Mouse (Mus musculus) forebrain, postnatal 0 days (tissue): ENCODE measurements around the gene BC030870. TPM values are rescaled to one million over a fixed set of nuclear protein-coding genes. Genes with fewer than 3 reads are reported as not detected.
"Not testable (repeated sequence)": the region's sequence is repeated elsewhere in the genome, so short reads cannot be mapped to it uniquely, and the experiment has no call there.

Source experiments
- ATAC-seq: fragments of 200-750 bp; cut with Nextera tagmentation; 2 replicates; pipeline ENCODE4 v1.8.0; 2017; ENCODE audit warnings: mild to moderate bottlenecking, moderate library complexity
- DNase-seq: peaks from one replicate; pipeline ENCODE4 v3.0.0-alpha.2; 2015
- H3K27ac ChIP-seq: fragments of 300-500 bp; sonication (generic); 2 replicates; pipeline ENCODE4 v1.5.1; 2014; ENCODE audit warnings: low read depth, mild to moderate bottlenecking, antibody characterized with exemption, low read length, moderate library complexity, mixed read lengths
- H3K27me3 ChIP-seq: fragments of 300-500 bp; sonication (generic); 2 replicates; pipeline ENCODE4 v1.6.1; 2014; ENCODE audit warnings: mild to moderate bottlenecking, low read length, mixed read lengths; ENCODE audit not compliant: insufficient read depth
- H3K36me3 ChIP-seq: fragments of 300-500 bp; sonication (generic); 2 replicates; pipeline ENCODE4 v1.6.1; 2014; ENCODE audit warnings: mild to moderate bottlenecking, moderate library complexity; ENCODE audit not compliant: insufficient read depth
- H3K4me1 ChIP-seq: fragments of 300-500 bp; sonication (generic); 2 replicates; pipeline ENCODE4 v1.6.1; 2014; ENCODE audit warnings: antibody characterized with exemption; ENCODE audit not compliant: insufficient read depth
- H3K4me2 ChIP-seq: fragments of 300-500 bp; sonication (generic); 2 replicates; pipeline ENCODE4 v1.6.1; 2014; ENCODE audit warnings: low read depth, mild to moderate bottlenecking, moderate library complexity
- H3K4me3 ChIP-seq: fragments of 300-500 bp; sonication (generic); 2 replicates; pipeline ENCODE4 v1.5.1; 2014; ENCODE audit warnings: low read depth, low read length, mixed read lengths
- H3K9ac ChIP-seq: fragments of 300-500 bp; sonication (generic); 2 replicates; pipeline ENCODE4 v1.6.1; 2014; ENCODE audit warnings: mild to moderate bottlenecking
- H3K9me3 ChIP-seq: fragments of 300-500 bp; sonication (generic); 2 replicates; pipeline ENCODE4 v1.6.1; 2016; ENCODE audit warnings: low read length
- CTCF ChIP-seq: sonication (generic); IDR thresholded peaks from 2 replicates; pipeline ENCODE4 v1.5.1; 2016; ENCODE audit warnings: antibody characterized with exemption, control low read depth, low read depth
- WGBS: fragments of 180-500 bp; shearing (Covaris S2); extraction: QIAGEN DNeasy Blood & Tissue Kit; methylation state at CpG from one replicate; pipeline ENCODE4 v1.1.7; 2014; 5-methylcytosine and 5-hydroxymethylcytosine counted together
- polyA plus RNA-seq: library from polyadenylated mRNA; unstranded; fragments of >200 nt; fragmentation: Nextera tagmentation; extraction: Ambion mirVana; gene quantifications from 2 replicates; pipeline ENCODE4 v1.2.1, GENCODE M21; 2015
- total RNA-seq: library from RNA; depleted of rRNA; stranded (reverse); fragments of >200 nt; gene quantifications from 2 replicates; pipeline ENCODE4 v1.2.3, GENCODE M21; 2014; rRNA removed

BC030870 gene
- not detected in 2 replicates for total RNA-seq
- polyA plus RNA-seq: not detected in 2 replicates

DNA sequence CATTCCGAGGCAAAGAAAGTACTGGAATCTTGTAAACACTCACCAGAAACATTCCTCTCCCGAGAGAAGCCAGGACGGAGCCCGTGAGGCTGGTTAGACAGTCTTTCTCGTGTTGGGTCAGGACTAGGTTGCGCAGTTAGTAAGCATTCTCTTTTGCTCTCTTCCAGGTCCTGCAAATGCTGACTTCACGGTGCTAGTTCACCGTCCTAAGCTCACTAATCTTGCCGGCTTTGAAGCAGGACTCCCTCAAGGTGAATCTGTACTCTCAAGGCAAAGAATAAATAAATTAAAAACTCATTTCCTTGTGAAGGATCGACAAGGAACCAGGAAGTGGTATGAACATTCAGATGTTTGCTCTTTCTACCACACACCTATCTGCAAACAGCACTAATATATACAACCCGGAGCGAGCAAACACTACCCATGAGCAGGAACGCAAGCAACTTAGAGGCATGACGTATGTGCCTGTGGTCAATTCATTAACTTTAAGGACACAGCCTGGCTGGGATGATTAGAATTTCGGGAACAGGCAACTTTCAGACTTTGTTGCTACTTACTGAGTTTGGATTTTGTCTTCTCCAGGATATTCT is at the start of gene BC030870:
Gene BC030870, minus strand, starts transcription at position 365 of the 590 bp plus-strand sequence.
- H3K4me3 ChIP-seq: no peak within 1 kb of the TSS
- no peaks in the 10 kb centered on the region for H3K36me3 ChIP-seq
- H3K9me3 ChIP-seq: no peaks in the 10 kb centered on the region
- no peak within 1 kb of the TSS for H3K9ac ChIP-seq
- WGBS: 87% methylated on average over 15 of the region's 15 CpGs
- no peak for DNase-seq
- no peaks in the 10 kb centered on the region for H3K4me1 ChIP-seq
- H3K4me2 ChIP-seq: no peak within 1 kb of the TSS
- ATAC-seq: no peak
- no peak for TF ChIP-seq CTCF
- H3K27me3 ChIP-seq: no peaks in the 10 kb centered on the region
- no peak within 1 kb of the TSS for H3K27ac ChIP-seq

DNA sequence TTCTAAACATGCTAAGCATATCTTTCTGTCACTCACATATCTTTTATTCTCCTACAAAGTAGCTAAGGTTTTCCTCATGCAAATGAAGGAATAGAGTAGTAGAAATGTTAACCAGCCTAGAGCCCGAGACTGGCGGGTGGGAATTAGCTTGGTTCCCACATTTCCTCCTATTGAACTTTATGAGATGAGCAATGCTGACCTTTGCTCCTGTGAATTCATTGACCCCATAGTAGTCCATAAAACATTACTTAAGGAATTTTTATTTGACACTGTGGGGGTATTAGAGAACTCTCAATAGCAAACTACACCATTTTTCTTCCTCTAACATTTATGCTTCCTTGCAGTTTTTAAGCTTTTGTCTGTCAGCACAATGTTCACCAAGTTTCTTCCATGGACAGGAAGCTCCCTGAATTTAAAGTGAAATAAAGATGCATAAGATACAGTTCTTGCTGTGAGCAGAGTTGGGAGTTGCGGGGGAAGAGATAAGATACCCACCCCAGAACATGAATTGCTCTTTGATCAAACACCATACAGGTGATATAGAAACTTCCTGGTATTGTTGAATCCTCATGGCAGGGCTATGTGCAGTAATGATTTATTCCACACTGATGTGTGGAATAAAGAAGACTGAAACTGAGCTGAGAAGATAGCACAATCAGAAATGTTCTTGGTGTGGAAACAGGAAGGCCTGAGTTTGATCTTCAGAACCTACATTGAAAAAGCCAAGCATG is 45.5 kb upstream of the BC030870 start:
- Histone ChIP-seq H3K27ac (no peak overlapping the region), H3K4me1 (no peaks in the 10 kb centered on the region), H3K4me2 (no peak overlapping the region), H3K36me3 (no peaks in the 10 kb centered on the region), H3K9ac (no peak overlapping the region), H3K27me3 (no peaks in the 10 kb centered on the region), H3K9me3 (no peaks in the 10 kb centered on the region), H3K4me3 (no peak overlapping the region)
- no peak for ATAC-seq
- WGBS: 85% methylated on average over 3 of the region's 3 CpGs
- no peak for DNase-seq
- no peak for TF ChIP-seq CTCF

DNA sequence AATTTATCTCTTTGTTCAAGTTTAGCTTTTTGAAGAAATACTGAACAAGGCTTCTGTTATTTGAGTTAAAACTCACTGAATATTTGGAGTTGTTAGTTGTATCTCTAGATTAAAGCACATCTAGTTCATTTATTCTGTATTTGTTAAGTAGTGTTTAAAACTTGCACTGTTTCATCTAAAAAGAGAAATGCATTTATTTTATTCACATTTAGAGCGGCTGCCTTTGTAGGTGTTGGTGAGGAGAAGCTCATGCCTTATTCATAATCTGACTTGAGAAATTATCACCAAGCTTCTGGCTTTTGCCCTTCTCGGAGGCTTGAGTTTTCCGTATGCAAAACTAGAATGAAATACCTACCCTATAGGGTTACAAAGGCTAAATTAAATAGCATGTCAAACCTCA is 39.8 kb upstream of the BC030870 start:
- Histone ChIP-seq H3K4me2 (no peak overlapping the region), H3K4me3 (no peak overlapping the region), H3K9ac (no peak overlapping the region), H3K27ac (no peak overlapping the region), H3K36me3 (no peaks in the 10 kb centered on the region), H3K9me3 (no peaks in the 10 kb centered on the region), H3K4me1 (no peaks in the 10 kb centered on the region), H3K27me3 (no peaks in the 10 kb centered on the region)
- TF ChIP-seq CTCF: no peak
- ATAC-seq (no peak), DNase-seq (no peak)
- WGBS: 83% methylated on average over 3 of the region's 3 CpGs

DNA sequence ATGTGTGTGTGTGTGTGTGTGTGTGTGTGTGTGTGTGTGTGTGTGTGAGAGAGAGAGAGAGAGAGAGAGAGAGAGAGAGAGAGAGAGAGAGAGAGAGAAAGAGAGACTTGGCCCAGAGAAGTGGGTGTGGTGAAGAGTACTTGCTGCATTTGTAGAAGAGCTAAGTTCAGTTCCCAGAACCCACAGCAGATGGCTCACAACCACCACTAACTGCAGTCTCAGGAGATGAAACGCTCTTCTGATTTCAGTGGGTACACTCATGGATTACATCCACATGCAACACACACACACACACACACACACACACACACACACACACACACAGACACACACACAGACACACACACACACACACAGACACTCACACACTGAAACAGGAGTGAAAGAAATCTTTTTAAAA is 31.3 kb upstream of the BC030870 start:
- H3K4me1 ChIP-seq, H3K9ac ChIP-seq, H3K4me3 ChIP-seq, H3K27ac ChIP-seq, H3K4me2 ChIP-seq, H3K27me3 ChIP-seq, H3K36me3 ChIP-seq, H3K9me3 ChIP-seq: not testable (repeated sequence)
- 20% methylated on average over 1 of the region's 1 CpGs for WGBS
- DNase-seq (peak; percentile 78), ATAC-seq (peak; percentile 83)
- peak; percentile 78 for TF ChIP-seq CTCF

DNA sequence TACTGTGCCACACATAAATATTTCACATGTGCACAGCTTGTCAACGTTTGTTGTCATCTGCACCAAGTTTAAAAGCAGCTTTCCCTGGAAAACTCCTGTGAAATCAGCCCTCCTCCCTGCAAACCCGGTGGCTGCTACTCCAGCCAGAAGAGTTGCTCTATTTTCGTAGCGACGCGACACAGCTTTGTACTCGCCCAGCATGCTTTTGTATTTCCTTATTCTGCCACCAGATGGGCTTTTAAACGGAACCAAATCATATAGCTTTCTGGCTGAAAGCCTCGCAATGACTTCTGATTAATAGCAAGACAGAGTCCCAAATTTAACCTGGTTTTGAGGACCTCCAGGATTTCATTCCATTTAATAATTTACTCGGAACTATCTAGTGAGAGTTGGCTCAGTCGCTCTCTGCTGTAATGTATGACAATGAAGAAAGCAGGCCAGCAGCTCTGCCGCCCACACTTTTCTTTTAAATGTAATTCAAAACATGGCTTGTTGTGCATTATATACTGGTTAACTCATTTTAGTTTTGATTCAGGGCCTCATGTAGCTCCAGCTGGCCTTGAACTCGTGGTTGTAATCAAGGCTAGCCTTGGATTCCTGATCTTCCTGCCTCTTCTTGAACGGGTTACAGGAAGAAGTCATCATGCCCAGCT is 29.9 kb upstream of the BC030870 start:
- Histone ChIP-seq H3K4me2 (no peak overlapping the region), H3K27me3 (no peaks in the 10 kb centered on the region), H3K4me1 (no peaks in the 10 kb centered on the region), H3K4me3 (no peak overlapping the region), H3K9me3 (no peaks in the 10 kb centered on the region), H3K36me3 (no peaks in the 10 kb centered on the region), H3K9ac (no peak overlapping the region), H3K27ac (no peak overlapping the region)
- DNase-seq (peak; percentile 66), ATAC-seq (peak; percentile 76)
- 34% methylated on average over 14 of the region's 14 CpGs for WGBS
- peak; percentile 33 for TF ChIP-seq CTCF

DNA sequence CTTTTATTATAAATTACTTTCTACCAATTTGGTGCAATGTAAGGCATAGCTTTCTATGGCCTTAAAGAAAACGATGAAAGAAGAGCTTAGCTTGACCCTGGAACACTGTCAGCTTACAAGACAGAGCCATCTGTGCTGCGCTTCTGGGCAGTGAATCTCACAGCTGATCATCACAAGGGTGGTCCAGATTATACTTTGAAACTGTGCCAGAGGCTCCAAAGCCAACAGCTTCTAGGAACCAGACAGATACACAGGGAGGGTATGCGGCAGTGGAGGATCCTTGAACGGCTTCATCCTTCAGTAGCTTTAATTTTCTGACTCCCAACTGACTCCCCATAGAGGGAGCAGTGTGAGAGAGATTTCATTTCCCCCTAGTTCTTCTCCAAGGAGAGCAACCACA is 28.5 kb upstream of the BC030870 start:
- peak; percentile 72 for ATAC-seq
- no peak overlapping the region for H3K4me3 ChIP-seq
- no peaks in the 10 kb centered on the region for H3K4me1 ChIP-seq
- no peaks in the 10 kb centered on the region for H3K9me3 ChIP-seq
- H3K36me3 ChIP-seq: no peaks in the 10 kb centered on the region
- no peak overlapping the region for H3K9ac ChIP-seq
- H3K4me2 ChIP-seq: no peak overlapping the region
- WGBS: 61% methylated on average over 4 of the region's 4 CpGs
- TF ChIP-seq CTCF: no peak
- H3K27ac ChIP-seq: no peak overlapping the region
- DNase-seq: peak; percentile 33
- no peaks in the 10 kb centered on the region for H3K27me3 ChIP-seq
